Mouse (Mus musculus) olfactory bulb, adult 2 months (tissue): ENCODE data around the gene Dstyk.

Experiments used
- CTCF ChIP-seq: fragments of 200-500 bp; IDR thresholded peaks from 2 replicates; pipeline ENCODE4 v1.5.1; 2012; ENCODE audit warnings: low read depth, mild to moderate bottlenecking, low read length, moderate library complexity; ENCODE audit not compliant: insufficient read depth
- POLR2A ChIP-seq: fragments of 200-500 bp; IDR thresholded peaks from 2 replicates; pipeline ENCODE4 v1.6.1; 2012; ENCODE audit warnings: mild to moderate bottlenecking, low read depth, low read length, moderate library complexity; ENCODE audit not compliant: insufficient read depth

DNA sequence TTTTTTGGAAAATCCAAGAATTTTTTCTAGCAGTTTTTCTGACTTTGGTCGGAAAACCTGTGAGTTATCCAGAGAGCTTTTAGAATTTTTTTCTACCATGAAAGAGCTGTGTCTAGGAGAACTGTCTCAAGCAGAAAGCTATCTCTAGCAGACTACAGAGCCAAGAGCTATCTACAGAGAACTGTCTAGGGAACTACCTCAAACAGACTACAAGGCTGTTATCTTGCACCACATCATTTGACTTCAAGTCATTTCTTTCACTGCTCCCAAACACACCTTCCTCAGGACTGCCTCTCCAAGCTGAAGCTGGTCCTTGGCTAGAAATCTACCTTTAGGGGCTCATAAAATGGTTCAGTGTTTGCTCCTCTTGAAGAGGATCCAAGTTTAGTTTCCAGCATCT is 15.5 kb upstream of the Dstyk start:
- TF ChIP-seq POLR2A: no peak
- no peak for TF ChIP-seq CTCF
